Comparison of ENCODE assay signal across 11 mouse cellular contexts in genomic region chr2:63853226-63853625, GRCm38 (mm10).
"Had no signal": no experiment of that assay in that cellular context is flagged by ENCODE, and none has a peak within 500 bp of the region (broad histone marks: within the 10 kb centered on the region; RNA-seq: fewer than 3 reads in every experiment).

No protein-coding gene starts in this region.

- H3K4me3 ChIP-seq: left cerebral cortex, adult 2 months; limb, embryonic 15.5 days; liver, embryonic 12.5 days; midbrain, embryonic 13.5 days had no signal

- DNase-seq: kidney, postnatal 25 days; lung, embryonic 14.5 days; lung, postnatal 10 days; lung, postnatal 4 days; right cerebral cortex, adult 18-20 months; right cerebral cortex, postnatal 25 days; thymus, postnatal 36 days had no signal

- H3K9ac ChIP-seq: limb, embryonic 15.5 days; liver, embryonic 12.5 days; lung, embryonic 14.5 days; midbrain, embryonic 13.5 days had no signal

- H3K27ac ChIP-seq: left cerebral cortex, adult 2 months; limb, embryonic 15.5 days; liver, embryonic 12.5 days; midbrain, embryonic 13.5 days had no signal

- H3K27me3 ChIP-seq: limb, embryonic 15.5 days; liver, embryonic 12.5 days; midbrain, embryonic 13.5 days had no signal

- H3K4me2 ChIP-seq: limb, embryonic 15.5 days; liver, embryonic 12.5 days; lung, embryonic 14.5 days; midbrain, embryonic 13.5 days had no signal

- H3K9me3 ChIP-seq: limb, embryonic 15.5 days; liver, embryonic 12.5 days; midbrain, embryonic 13.5 days had no signal

- H3K4me1 ChIP-seq: liver, embryonic 12.5 days had no signal

- ATAC-seq: liver, embryonic 12.5 days; midbrain, embryonic 13.5 days had no signal

- H3K36me3 ChIP-seq: limb, embryonic 15.5 days; liver, embryonic 12.5 days; midbrain, embryonic 13.5 days had no signal
